In the genomic region with DNA sequence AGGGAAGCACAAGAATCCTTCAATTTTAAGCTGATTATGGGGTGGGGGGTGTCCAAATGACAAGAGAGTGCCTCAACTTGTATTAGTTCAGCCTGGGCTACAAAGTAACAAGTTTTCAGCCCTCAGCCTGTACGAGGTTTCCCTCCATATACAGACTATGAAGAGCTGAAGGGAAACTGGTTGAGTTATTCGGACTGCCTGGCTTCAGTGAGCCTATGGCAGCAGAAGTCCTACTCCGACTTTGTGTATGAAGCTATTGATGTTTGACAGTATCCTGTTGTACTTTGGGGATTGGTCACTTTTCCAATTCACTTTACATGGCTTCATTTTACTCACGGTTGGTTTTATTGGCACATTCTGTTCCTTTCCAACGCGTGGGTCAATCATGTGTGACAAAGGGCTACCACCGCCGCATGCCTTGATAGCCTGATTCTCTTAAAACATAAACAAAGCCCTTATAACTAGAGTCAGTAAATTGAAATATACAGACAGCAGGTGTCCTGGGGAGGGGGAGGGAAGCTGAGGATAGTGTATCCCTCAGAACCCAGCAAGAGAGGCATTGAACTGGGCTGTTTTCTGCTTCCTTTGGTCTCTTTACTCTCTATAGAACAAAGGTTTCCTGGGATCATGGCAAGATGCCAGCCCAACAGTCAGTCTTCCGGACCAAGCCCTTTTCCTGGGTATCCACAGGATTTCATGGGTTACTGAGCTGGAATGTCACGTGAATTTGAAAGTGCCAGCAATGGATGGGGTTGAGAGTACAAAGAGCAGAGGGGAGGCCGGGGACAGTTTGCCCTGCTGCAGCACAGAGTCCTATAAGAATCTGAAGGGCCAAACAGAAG, we compare ENCODE assay signal across 10 mouse cellular contexts.
A peak's percentile ranks its signal among the peaks of the same experiment; 100 is the strongest.
DNase-seq lines count a peak whose midpoint lies in the region; ATAC-seq lines count a peak whose summit lies in the region.
"Had no signal": no experiment of that assay in that cellular context is flagged by ENCODE, and none has a peak within 500 bp of the region (broad histone marks: within the 10 kb centered on the region; RNA-seq: fewer than 3 reads in every experiment).

No protein-coding gene starts in this region.

- intact Hi-C loops in gastrocnemius, postnatal 14 days (cut with DNase I; ENCODE audit: low total_unique reads), result no loop called here
- intact Hi-C loops in left cerebral cortex, postnatal 14 days (cut with DNase I), result no loop called here

- H3K4me3 ChIP-seq in hindbrain, embryonic 15.5 days, result no peak overlapping the region
- H3K4me3 ChIP-seq: embryonic facial prominence, embryonic 15.5 days; limb, embryonic 12.5 days had no signal

- DNase-seq in testis, postnatal 10 days (ENCODE audit: low spot score), result peak; percentile 48
- DNase-seq in testis, postnatal 14 days (ENCODE audit: low spot score), result no peak
- peak; percentile 91 to 93 for DNase-seq in kidney, postnatal 36 days
- DNase-seq in layer of hippocampus, adult 8-10 months (ENCODE audit: low spot score in 2 of 2), result no peak
- DNase-seq in gastrocnemius, postnatal 14 days, result no peak
- DNase-seq in left cerebral cortex, postnatal 14 days (ENCODE audit: low spot score in 2 of 2), result no peak
- DNase-seq in spleen, adult 18-20 months, result no peak

- peaks cover 16% of the 10 kb centered on the region for H3K4me1 ChIP-seq in hindbrain, embryonic 15.5 days (replicated peaks)
- H3K4me1 ChIP-seq: limb, embryonic 12.5 days had no signal

- no peaks in the 10 kb centered on the region for H3K9me3 ChIP-seq in hindbrain, embryonic 15.5 days
- H3K9me3 ChIP-seq: embryonic facial prominence, embryonic 15.5 days; limb, embryonic 12.5 days had no signal

- 27% methylated on average over 11 of the region's 11 CpGs for WGBS in hindbrain, embryonic 15.5 days

- H3K9ac ChIP-seq in hindbrain, embryonic 15.5 days, result no peak overlapping the region
- H3K9ac ChIP-seq: embryonic facial prominence, embryonic 15.5 days; limb, embryonic 12.5 days had no signal

- H3K4me2 ChIP-seq in hindbrain, embryonic 15.5 days, result no peak overlapping the region
- H3K4me2 ChIP-seq: embryonic facial prominence, embryonic 15.5 days; limb, embryonic 12.5 days had no signal

- peak overlapping the region; percentile 34 for H3K27ac ChIP-seq in hindbrain, embryonic 15.5 days (replicated peaks)
- H3K27ac ChIP-seq: embryonic facial prominence, embryonic 15.5 days; limb, embryonic 12.5 days had no signal

- ATAC-seq in hindbrain, embryonic 15.5 days (ENCODE audit: low FRiP score, low read depth), result peak; percentile 83

- H3K27me3 ChIP-seq in hindbrain, embryonic 15.5 days, result no peaks in the 10 kb centered on the region
- H3K27me3 ChIP-seq: embryonic facial prominence, embryonic 15.5 days; limb, embryonic 12.5 days had no signal

- no peaks in the 10 kb centered on the region for H3K36me3 ChIP-seq in hindbrain, embryonic 15.5 days
- H3K36me3 ChIP-seq: embryonic facial prominence, embryonic 15.5 days; limb, embryonic 12.5 days had no signal

Comparison
In these comparisons a context has a peak if more than half of its experiments do, and no peak if none do; other contexts are left out.
1. DNase-seq: peak in testis, postnatal 10 days (single experiment) and kidney, postnatal 36 days (2 of 2); none in testis, postnatal 14 days (single experiment), layer of hippocampus, adult 8-10 months (0 of 2), gastrocnemius, postnatal 14 days (single experiment), left cerebral cortex, postnatal 14 days (0 of 2) and spleen, adult 18-20 months (0 of 2).